Mouse (Mus musculus) lung, postnatal 0 days (tissue): ENCODE measurements at regions not wholly inside any gene's neighbourhood (a gene's known extent, or its start where the extent isn't known, plus 50 kb on each side); places are given as distances from the start of the nearest gene placed in this dataset.
A peak's percentile ranks its signal among the peaks of the same experiment; 100 is the strongest.

ENCODE experiments used
- ATAC-seq: fragments of 200-750 bp; cut with Nextera tagmentation; 2 replicates; pipeline ENCODE4 v1.8.0; 2017; ENCODE audit warnings: moderate library complexity
- DNase-seq: peaks from one replicate; pipeline ENCODE4 v3.0.0-alpha.2; 2016; ENCODE audit warnings: low spot score
- H3K27ac ChIP-seq: fragments of 300-500 bp; sonication (generic); 2 replicates; pipeline ENCODE4 v1.5.1; 2014; ENCODE audit warnings: antibody characterized with exemption, mild to moderate bottlenecking, low read length, mixed read lengths
- H3K27me3 ChIP-seq: fragments of 300-500 bp; sonication (generic); replicated peaks from 2 replicates; pipeline ENCODE4 v1.6.1; 2014; ENCODE audit warnings: low read length, mixed read lengths; ENCODE audit not compliant: insufficient read depth
- H3K36me3 ChIP-seq: fragments of 300-500 bp; sonication (generic); 2 replicates; pipeline ENCODE4 v1.6.1; 2014; ENCODE audit warnings: low read length, mixed read lengths; ENCODE audit not compliant: insufficient read depth
- H3K4me1 ChIP-seq: fragments of 300-500 bp; sonication (generic); 2 replicates; pipeline ENCODE4 v1.6.1; 2014; ENCODE audit warnings: antibody characterized with exemption, low read depth, low read length, mixed read lengths; ENCODE audit not compliant: insufficient read depth
- H3K4me2 ChIP-seq: fragments of 300-500 bp; sonication (generic); replicated peaks from 2 replicates; pipeline ENCODE4 v1.6.1; 2014; ENCODE audit warnings: low read depth, mild to moderate bottlenecking, low read length, moderate library complexity, mixed read lengths
- H3K4me3 ChIP-seq: fragments of 300-500 bp; sonication (generic); 2 replicates; pipeline ENCODE4 v1.5.1; 2014; ENCODE audit warnings: low read depth, low read length
- H3K9ac ChIP-seq: fragments of 300-500 bp; sonication (generic); replicated peaks from 2 replicates; pipeline ENCODE4 v1.6.1; 2014; ENCODE audit warnings: low read depth, mild to moderate bottlenecking
- H3K9me3 ChIP-seq: fragments of 300-500 bp; sonication (generic); 2 replicates; pipeline ENCODE4 v1.6.1; 2016; ENCODE audit warnings: low read length, mixed read lengths
- CTCF ChIP-seq: IDR thresholded peaks from 2 replicates; pipeline ENCODE4 v1.5.1; 2016; ENCODE audit warnings: antibody characterized with exemption, mild to moderate bottlenecking
- EP300 ChIP-seq: IDR thresholded peaks from 2 replicates; pipeline ENCODE4 v1.6.1; 2016; ENCODE audit warnings: antibody characterized with exemption, mild to moderate bottlenecking, control low read depth
- WGBS: fragments of 180-500 bp; shearing (Covaris S2); extraction: QIAGEN DNeasy Blood & Tissue Kit; methylation state at CpG from one replicate; pipeline ENCODE4 v1.1.7; 2014; 5-methylcytosine and 5-hydroxymethylcytosine counted together

DNA sequence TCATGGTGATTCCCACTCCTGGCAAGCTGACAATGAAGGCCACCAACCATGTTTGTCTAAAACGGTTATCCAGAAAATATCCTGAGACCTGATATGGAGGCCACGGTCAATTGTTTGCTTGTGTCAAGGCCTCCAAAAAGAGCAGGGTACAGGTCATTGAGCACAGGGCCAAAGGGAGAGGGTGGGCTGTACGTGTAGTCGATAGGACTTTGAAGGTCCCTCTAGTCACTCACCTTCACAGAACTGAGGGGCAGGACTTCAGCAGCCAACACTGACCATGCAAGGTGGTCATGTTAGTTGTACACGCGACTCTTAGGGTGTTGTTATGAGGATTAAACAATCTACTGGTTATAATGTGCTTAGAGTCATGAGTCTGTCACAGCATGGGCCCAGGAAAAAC, 264.4 kb upstream of the Prok2 start:
- no peak overlapping the region for H3K27ac ChIP-seq
- H3K9me3 ChIP-seq = no peaks in the 10 kb centered on the region
- no peaks in the 10 kb centered on the region for H3K36me3 ChIP-seq
- no peak for TF ChIP-seq EP300
- TF ChIP-seq CTCF = no peak
- H3K9ac ChIP-seq = no peak overlapping the region
- H3K27me3 ChIP-seq = 0 out of 2 replicates have a peak, but pooled peaks cover 4% of the 10 kb centered on the region
- 72% methylated on average over 6 of the region's 6 CpGs for WGBS
- no peak for ATAC-seq
- no peak for DNase-seq
- no peak overlapping the region for H3K4me3 ChIP-seq
- no peak overlapping the region for H3K4me2 ChIP-seq
- peaks cover 6% of the 10 kb centered on the region; the same call in 1 of the 2 replicates for H3K4me1 ChIP-seq

DNA sequence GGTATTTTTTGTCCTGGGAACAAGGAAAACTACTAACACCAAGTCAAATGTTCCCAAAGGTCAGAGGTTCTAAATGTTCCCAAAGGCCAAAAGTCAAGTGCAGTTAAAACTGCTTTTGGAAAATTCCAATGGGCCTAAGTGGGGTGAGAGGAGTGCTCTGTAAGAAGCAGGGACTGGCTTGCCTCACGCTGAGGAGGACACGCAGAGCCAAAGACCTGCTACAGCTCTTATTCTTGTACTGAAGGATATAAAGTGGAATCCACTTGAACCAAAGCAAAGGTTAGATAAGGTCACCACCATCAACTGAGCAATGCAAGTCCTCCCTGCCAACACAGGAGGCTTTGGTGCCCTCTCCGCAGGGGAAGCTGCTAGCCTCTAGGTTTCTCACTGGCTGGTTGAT, 260.3 kb upstream of the Prok2 start:
- H3K4me1 ChIP-seq = peaks cover 2% of the 10 kb centered on the region; the same call in 1 of the 2 replicates
- H3K4me2 ChIP-seq = no peak overlapping the region
- H3K36me3 ChIP-seq = no peaks in the 10 kb centered on the region
- 0 out of 2 replicates have a peak, but pooled peaks cover 4% of the 10 kb centered on the region for H3K27me3 ChIP-seq
- H3K27ac ChIP-seq = no peak overlapping the region
- TF ChIP-seq EP300 (no peak), CTCF (no peak)
- H3K4me3 ChIP-seq = no peak overlapping the region
- no peaks in the 10 kb centered on the region for H3K9me3 ChIP-seq
- peak; percentile 54 for DNase-seq
- peak; percentile 67 for ATAC-seq
- no peak overlapping the region for H3K9ac ChIP-seq
- WGBS = 73% methylated on average over 3 of the region's 3 CpGs

DNA sequence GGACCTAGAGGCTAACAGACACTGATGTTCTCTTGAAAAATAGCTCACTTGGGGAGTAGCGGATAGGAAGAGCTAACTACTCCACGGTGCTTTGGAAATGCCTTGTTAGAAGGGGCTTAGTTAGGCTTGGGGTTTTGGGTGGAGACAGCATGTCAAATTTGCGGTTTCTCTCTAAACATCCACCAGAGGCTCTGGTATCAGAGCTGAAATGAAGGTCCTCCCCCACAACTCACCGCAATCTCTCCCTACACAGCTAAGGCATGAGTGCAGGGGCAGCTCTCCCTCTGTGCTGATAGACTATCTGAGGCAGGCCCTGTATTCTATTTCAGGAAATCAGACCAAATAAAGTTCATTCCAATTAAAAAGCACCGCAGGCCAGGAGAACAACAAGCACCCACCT, 259.1 kb upstream of the Prok2 start:
- H3K9ac ChIP-seq = no peak overlapping the region
- ATAC-seq = no peak

DNA sequence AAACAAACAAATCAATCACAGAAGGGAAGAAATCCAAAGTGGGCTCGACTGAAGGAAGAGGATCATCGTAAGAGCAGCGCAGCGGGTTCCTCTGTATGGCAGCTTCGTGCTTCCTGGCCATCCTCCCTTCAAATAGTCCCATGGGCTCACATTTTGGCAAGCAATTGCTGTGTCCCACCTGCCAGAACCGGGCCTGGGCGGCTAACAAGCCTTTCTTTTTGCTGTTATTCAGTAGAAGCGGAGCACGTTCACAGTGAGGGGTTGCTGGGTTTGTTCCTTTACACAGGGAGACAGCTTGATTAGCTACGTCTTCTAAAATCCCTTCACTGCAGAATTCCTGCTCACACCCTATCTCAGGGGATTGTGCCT, 258.6 kb upstream of the Prok2 start:
- 30% methylated on average over 10 of the region's 10 CpGs for WGBS
- H3K27me3 ChIP-seq = 0 out of 2 replicates have a peak, but pooled peaks cover 4% of the 10 kb centered on the region
- no peaks in the 10 kb centered on the region for H3K9me3 ChIP-seq
- no peak overlapping the region for H3K27ac ChIP-seq
- no peaks in the 10 kb centered on the region for H3K36me3 ChIP-seq
- no peaks in the 10 kb centered on the region; the same call in 1 of the 2 replicates for H3K4me1 ChIP-seq
- H3K9ac ChIP-seq = no peak overlapping the region
- TF ChIP-seq EP300 = no peak
- TF ChIP-seq CTCF = no peak
- ATAC-seq = no peak
- peak; percentile 8 for DNase-seq
- H3K4me2 ChIP-seq = no peak overlapping the region
- no peak overlapping the region for H3K4me3 ChIP-seq

More for the DNA sequence above, 259.1 kb upstream of the Prok2 start:
- Histone ChIP-seq H3K4me2 (no peak overlapping the region), H3K27me3 (0 out of 2 replicates have a peak, but pooled peaks cover 4% of the 10 kb centered on the region), H3K4me3 (no peak overlapping the region), H3K4me1 (no peaks in the 10 kb centered on the region; the same call in 1 of the 2 replicates), H3K27ac (no peak overlapping the region), H3K36me3 (no peaks in the 10 kb centered on the region), H3K9me3 (no peaks in the 10 kb centered on the region)
- DNase-seq = no peak
- 53% methylated on average over 5 of the region's 5 CpGs for WGBS
- TF ChIP-seq CTCF = no peak
- no peak for TF ChIP-seq EP300

DNA sequence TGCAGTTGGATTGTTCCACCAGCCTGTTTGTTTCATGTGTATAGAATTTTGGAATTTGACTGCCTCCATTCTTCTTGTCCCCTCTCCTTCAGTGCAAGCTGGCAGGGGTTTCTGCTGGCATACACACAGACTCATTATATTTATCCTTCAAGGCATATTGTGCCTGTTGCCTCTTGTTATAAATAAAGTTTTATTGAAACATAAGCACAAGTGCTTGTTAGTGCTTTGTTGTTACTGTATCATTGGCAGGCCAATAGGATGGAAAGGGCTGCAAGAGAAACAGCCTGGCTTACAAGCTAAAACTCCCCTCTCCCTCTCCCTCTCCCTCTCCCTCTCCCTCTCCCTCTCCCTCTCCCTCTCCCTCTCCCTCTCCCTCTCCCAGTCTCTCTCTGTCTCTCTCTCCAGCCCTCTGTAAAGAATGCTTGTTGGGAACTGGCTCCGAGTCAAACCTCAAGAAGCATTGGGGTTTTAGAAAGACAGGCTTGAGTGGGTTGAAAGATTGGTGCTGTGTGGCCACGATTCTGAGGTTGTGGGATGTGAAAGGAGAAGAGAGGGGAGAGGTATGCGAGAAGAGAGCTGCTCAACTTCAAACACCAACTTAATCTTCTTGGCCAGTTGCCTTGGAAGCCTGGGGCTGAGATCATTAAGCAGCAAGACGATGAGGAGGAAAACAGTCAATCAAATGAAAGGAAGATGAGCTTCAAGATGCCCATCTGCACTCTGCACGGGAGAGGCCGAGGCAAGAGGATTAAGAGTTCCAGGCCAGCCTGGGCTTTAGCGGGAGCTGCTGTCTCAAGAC, 258.1 kb upstream of the Prok2 start:
- no peak for ATAC-seq
- TF ChIP-seq CTCF (no peak), EP300 (no peak)
- Histone ChIP-seq H3K4me2 (no peak overlapping the region), H3K36me3 (no peaks in the 10 kb centered on the region), H3K4me3 (no peak overlapping the region), H3K27ac (no peak overlapping the region), H3K4me1 (no peaks in the 10 kb centered on the region; the same call in 1 of the 2 replicates), H3K9ac (no peak overlapping the region), H3K9me3 (no peaks in the 10 kb centered on the region), H3K27me3 (0 out of 2 replicates have a peak, but pooled peaks cover 4% of the 10 kb centered on the region)
- peak; percentile 16 for DNase-seq
- 14% methylated on average over 7 of the region's 7 CpGs for WGBS

DNA sequence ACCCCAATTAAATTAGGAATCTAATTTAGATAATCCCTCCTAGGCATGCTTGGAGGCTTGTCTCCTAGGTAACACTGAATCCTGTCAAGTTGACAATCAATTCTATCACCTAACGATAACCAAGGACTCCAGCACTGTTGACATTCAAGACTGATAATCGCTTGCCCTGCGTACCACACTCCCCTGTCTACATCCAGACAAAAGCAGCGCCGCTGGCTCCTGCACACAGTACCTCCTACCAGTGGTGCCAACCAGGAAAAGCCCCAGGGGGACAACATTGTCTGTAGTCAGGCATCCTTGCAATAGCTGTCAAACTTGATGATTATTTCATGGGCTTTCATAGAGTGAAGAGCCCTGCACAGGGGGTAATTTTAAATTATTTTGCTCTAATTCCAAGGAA, 253.4 kb upstream of the Prok2 start:
- no peak overlapping the region for H3K4me2 ChIP-seq
- H3K9me3 ChIP-seq = no peaks in the 10 kb centered on the region
- no peak overlapping the region for H3K27ac ChIP-seq
- H3K27me3 ChIP-seq = no peaks in the 10 kb centered on the region
- H3K4me3 ChIP-seq = no peak overlapping the region
- H3K9ac ChIP-seq = no peak overlapping the region
- H3K4me1 ChIP-seq = no peaks in the 10 kb centered on the region
- TF ChIP-seq EP300 = no peak
- no peak for TF ChIP-seq CTCF
- 56% methylated on average over 5 of the region's 5 CpGs for WGBS
- no peak for DNase-seq
- no peak for ATAC-seq
- H3K36me3 ChIP-seq = no peaks in the 10 kb centered on the region
